Mouse (Mus musculus): Measurements from ENCODE around the gene Gna15.
A peak's percentile ranks its signal among the peaks of the same experiment; 100 is the strongest.

Gene Gna15

DNA sequence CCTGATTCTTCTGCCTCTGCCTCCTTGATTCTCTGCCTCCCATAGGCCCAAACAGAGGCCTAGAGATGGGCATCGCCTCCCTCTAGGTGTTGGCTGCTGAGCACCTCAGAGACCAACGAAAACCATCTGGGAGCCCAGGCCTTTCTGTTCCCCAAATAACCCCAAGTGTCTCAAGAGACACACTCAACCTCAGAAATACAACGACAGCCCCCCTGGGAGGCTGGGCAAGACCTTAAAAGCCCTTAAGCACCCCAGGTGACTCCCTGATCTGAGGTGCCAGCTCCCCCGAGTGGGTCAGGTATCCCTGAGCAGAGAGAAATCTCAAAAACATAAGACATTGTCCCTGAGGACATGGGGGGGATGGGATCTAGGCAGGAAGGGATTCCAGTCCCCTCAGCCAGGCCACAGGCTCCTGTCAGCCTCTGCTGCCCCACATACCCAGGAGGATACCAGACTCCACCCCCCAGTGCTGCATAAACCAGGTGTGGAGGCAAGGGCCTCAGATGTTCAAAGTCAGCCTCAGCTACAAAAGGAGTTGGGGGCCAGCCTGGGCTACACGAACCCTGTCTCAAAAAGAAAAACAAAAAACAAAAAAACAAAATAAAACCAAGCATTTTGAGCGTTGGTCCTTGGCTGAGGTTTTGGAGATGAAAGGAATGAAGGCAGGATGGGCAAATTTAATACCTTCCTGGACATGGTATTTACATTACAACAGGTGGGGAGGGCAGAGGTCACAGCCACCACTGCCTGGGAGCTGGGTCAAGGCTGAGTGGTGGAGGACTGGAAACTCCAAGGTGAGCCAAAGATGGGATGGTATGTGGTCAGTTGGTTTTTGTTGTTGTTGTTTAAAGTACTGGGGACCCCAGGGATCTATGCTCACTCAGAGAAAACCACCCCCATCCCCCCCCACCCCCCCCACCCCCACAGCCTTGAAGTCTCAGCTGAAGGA, 30.1 kb upstream of the Gna15 start:
- no peak for DNase-seq (ENCODE audit: low read depth, low spot score)

- DNase-seq (ENCODE audit: low read depth, low spot score): no peak
Observed at GRCm38 (mm10) chr10:81553232-81553631, 29.2 kb upstream of the Gna15 start.

- peak; percentile 68 for DNase-seq (ENCODE audit: low read depth, low spot score)
Observed at GRCm38 (mm10) chr10:81551597-81552102, 27.6 kb upstream of the Gna15 start.

- DNase-seq (ENCODE audit: low read depth, low spot score): no peak
Observed at GRCm38 (mm10) chr10:81550257-81550656, 26.2 kb upstream of the Gna15 start.

DNA sequence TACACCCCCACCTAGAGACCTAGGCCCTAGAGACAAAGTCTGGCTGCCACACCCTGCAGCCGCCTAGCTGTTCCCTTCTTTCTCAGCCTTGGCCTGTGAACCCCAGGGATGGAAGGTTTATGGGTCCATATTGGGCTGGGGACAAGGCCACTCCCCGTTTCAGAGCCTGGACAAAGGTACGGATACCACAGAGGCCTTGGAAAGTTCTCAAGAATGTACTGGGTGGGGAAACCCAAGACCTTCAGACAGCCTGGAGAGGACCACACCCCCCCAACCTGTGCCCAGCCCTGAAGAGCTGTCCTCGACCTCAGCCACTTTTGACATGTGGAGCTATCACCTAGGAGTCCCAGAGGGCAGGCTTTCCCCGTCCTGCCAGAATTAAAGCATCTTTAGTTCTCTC, 24.9 kb upstream of the Gna15 start:
- no peak for DNase-seq (ENCODE audit: low read depth, low spot score)

- no peak for DNase-seq (ENCODE audit: low read depth, low spot score)
Observed at GRCm38 (mm10) chr10:81546788-81547571, 23.0 kb upstream of the Gna15 start.

GRCm38 (mm10) chr10:81546332-81546731, 22.3 kb upstream of the Gna15 start:
- DNase-seq (ENCODE audit: low read depth, low spot score): no peak

DNA sequence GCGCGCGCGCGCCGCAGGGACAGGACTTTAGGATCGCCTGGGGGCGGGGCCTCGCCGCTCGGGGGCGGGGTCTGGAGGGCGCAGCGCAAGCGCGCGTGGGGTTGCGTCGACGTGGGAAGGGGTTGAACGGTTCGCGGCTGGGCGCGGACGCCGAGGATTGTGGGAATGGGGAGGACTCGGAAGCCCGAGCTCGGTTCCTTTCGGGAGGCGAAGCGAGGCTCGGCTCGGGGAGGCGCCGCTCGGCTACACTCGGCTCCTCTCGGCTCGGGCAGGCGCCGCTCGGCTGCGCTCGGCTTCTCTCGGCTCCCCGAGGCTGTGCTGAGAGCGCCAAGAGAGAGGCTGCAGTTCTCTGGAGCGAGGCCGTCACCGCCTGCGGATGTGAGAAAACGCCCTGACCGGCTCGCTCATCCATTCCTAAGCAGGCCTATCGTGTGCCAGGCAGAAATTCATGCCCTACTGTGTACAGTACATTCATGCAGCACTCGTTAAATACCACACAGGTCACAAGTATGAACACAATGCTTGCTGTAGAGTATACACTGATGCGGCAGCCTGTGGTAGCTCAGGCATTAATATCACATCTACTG, 21.2 kb upstream of the Gna15 start, which contains the start of gene Gna11:
TSS of gene Gna11 (minus strand) at position 30 of the 587 bp plus-strand sequence.
- DNase-seq (ENCODE audit: low read depth, low spot score): peak; percentile 96

DNA sequence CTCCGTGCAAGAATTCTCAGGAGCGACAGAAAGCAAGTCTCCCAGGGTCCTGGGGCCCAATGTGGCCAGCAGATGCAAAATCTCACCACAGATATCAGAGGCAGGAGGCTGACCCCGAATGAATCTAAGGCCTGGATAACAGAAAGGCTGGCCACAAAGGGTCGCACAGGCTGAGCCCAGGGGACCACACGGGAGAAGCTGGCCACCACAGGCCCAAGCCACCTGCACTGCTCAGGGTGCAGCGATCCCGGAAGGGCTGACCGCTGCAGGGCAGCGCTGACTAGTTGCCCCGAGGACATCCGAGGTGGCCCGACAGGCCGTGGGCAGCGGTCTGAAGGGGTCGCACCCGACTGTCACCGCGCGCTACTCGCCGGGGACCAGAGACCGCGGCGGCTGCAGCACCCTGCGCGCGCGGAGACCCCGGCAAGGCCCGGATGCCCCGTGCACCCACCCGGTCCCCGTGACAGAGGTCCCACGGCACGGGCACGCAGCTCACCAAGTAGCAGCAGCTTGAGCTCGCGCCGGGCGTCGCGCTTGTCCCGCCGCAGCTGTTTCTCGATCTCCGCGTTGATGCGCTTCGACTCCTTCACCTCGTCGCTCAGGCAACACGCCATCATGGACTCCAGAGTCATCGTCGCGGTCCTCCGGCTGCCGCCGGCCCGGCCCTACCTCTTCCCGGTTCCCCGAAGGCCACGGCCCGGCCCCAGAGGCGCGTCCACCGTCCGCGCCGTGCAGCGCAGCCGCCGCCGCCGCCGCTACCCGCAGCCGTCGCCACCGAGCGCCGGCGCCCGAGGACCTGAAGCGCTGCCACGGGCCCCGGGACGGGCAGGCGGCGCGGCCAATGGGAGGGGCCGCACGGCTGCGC, 20.5 kb upstream of the Gna15 start:
- no peak for DNase-seq (ENCODE audit: low read depth, low spot score)

DNA sequence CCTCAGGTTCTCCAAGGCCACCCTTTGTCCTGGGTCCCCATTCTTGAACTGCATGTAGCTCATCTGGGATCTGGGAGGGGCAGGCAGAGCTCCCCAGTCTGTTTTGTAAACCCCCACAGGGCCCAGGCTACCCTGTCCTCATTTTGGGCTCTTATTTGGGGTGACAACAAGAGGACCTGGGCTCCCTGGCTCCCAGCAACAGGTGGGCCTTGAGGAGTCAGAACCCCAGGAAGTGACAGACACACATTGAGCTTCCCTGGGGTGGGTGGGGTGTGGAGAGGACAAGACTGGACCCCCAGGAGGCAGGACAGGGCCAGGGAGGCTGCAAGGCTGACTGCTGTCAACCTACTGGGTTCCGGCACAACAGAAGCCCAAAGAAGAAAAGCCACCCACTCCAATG, 19.6 kb upstream of the Gna15 start:
- no peak for DNase-seq (ENCODE audit: low read depth, low spot score)

DNA sequence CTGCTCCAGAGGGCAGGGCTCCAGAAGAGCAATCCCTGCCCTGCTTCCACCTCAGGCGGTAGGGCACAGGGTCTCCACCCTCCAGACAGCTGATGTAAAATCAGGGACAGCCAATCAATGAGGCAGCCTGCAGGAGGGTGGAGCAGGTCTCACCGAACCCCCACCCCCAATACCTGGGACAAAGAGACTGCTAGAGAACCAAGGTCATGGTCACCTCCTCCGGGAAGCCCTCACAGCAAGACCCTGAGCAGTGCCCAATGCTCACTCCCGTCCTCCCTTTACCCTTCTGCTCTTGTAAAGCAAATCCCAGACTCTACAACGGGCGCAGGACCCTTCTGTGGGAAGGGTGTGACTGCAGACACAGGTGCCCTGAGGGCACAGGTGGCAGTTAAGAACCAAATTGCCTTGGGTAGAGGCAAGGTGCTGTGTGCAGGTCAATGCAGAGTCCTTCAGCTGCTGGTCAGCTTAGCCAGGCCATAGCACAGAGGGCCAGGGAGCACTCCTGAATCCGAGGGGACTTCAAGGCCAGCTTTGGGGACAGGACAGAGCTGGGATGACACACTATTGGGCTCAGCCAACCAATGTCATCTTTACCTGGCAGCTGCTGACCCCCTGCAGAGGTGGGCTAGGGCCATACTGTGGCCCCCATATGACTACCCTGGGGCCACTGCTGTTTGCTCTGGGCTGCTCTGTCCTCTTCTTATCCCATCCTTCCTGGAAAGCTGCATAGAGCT, 18.9 kb upstream of the Gna15 start:
- DNase-seq (ENCODE audit: low read depth, low spot score): no peak

GRCm38 (mm10) chr10:81541803-81542202, 17.8 kb upstream of the Gna15 start:
- no peak for DNase-seq (ENCODE audit: low read depth, low spot score)

DNA sequence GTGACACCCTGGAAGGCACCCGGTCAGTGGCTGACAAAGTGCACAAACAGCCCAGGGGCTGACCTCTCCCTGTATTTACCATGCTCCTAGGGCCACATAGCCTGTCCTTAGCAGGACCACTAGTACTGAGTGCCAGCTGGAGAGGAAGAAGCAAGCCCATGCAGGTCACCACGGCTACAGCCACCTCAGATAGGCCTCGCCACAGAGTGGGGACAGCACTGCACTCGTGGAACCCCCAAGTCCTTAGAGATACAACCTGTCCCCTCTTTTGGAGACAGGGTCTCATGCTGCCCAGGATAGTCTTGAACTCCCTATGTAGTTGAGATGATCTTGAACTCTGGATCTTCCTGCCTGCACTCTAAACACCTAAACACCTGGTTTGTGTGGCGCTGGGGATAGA, 17.3 kb upstream of the Gna15 start:
- no peak for DNase-seq (ENCODE audit: low read depth, low spot score)

GRCm38 (mm10) chr10:81538321-81539048, 14.5 kb upstream of the Gna15 start:
- DNase-seq (ENCODE audit: low read depth, low spot score): no peak

- DNase-seq (ENCODE audit: low read depth, low spot score): no peak
Observed at GRCm38 (mm10) chr10:81537429-81537828, 13.4 kb upstream of the Gna15 start.

DNA sequence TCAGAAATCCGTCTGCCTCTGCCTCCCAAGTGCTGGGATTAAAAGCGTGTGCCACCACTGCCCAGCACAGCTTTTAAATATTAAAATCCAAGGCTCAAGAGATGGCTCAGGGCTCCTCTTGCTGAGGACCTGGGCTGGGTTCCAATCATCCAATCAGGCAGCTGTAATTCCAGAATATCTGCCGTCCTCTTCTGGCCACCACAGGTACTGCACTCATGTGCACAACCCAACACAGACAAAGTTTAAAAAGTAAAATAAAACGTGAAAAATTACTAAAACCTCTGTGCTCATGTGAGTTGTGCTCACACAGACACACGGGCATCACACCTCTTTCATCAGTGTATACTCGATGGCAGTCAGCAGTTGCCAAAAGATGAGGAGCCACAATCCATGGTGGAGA, 12.7 kb upstream of the Gna15 start:
- no peak for DNase-seq (ENCODE audit: low read depth, low spot score)

DNA sequence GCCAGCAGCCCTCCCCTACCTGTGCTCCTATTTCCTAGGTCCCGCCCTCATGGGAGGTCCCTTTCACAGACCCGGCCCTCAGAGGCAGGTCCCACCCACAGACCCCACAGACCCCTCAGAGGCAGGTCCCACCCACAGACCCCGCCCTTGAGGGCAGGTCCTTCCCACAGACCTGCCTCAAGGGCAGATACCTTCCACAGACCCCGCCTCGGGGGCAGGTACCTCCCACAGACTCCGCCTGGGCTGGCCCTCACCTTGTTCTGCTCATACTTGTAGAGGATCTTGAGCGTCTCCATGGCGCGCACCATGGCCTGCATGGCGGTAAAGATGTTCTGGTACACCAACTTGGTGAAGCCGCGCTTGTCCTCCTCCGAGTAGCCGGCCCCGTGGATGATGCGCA, 10.8 kb upstream of the Gna15 start:
- no peak for DNase-seq (ENCODE audit: low read depth, low spot score)

DNA sequence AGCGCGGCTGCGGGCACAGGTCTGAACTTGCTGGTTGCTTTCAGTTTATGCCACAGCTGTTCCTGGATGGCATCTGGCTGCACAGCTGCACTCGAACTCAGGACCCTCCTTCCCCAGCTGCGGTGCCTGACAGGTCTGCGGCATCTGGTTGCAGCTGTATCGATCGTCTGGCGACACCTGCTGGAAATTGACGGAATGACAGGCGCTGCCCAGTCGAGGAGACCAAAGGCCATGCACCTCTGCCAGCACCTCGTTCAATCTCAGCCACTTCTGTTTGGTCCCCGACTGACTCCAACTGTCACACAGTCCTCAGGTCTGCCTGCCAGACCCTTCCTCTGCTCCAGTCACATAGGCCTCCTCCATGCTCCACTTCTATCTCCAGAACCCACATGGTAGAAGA, 2.8 kb upstream of the Gna15 start:
- no peak for DNase-seq (ENCODE audit: low read depth, low spot score)

GRCm38 (mm10) chr10:81525017-81525694, 1.1 kb upstream of the Gna15 start:
- DNase-seq (ENCODE audit: low read depth, low spot score): no peak
